Mouse (Mus musculus) MEL (cell line): ENCODE results near the gene Ccl20. TPM values are rescaled to one million over a fixed set of nuclear protein-coding genes. Genes with fewer than 3 reads are reported as not detected.

Experiments
- DNase-seq: peaks from one replicate; pipeline ENCODE4 v3.0.0; 2011; ENCODE audit warnings: low read depth, low spot score
- H3K27ac ChIP-seq: 2 replicates; pipeline ENCODE4 v1.5.1; 2012; ENCODE audit warnings: low read depth, mild to moderate bottlenecking, control low read depth, low read length, moderate library complexity; ENCODE audit not compliant: control insufficient read depth
- H3K27me3 ChIP-seq, 2 experiments: fragments of 150-350 bp in 1 of 2; sonication (generic) in 1 of 2; 2 replicates each; pipeline ENCODE4 v1.6.1; 2012; ENCODE audit warnings: low read length in 2 of 2, mild to moderate bottlenecking in 2 of 2, improper control_type of control experiment in 1 of 2, moderate library complexity in 1 of 2; ENCODE audit not compliant: insufficient read depth in 2 of 2, control insufficient read depth in 1 of 2
- H3K36me3 ChIP-seq, 2 experiments: 2 replicates each; pipeline ENCODE4 v1.6.1; 2012 to 2014; ENCODE audit warnings: low read length in 2 of 2, improper control_type of control experiment in 1 of 2, inconsistent platforms in 1 of 2, mild to moderate bottlenecking in 1 of 2; ENCODE audit not compliant: insufficient read depth in 2 of 2, control insufficient read depth in 1 of 2
- H3K4me1 ChIP-seq, 2 experiments: fragments of 150-350 bp in 1 of 2; sonication (generic) in 1 of 2; 2 replicates each; pipeline ENCODE4 v1.6.1; 2012; ENCODE audit warnings: low read length in 2 of 2, improper control_type of control experiment in 1 of 2, mild to moderate bottlenecking in 1 of 2; ENCODE audit not compliant: insufficient read depth in 2 of 2, control insufficient read depth in 1 of 2
- H3K4me3 ChIP-seq, 2 experiments: fragments of 150-350 bp in 1 of 2; sonication (generic) in 1 of 2; 2 replicates each; pipeline ENCODE4 v1.5.1; 2012; ENCODE audit warnings: low read depth in 2 of 2, low read length in 2 of 2, mild to moderate bottlenecking in 2 of 2, moderate library complexity in 2 of 2, control low read depth in 1 of 2, improper control_type of control experiment in 1 of 2; ENCODE audit not compliant: control insufficient read depth in 1 of 2, insufficient read depth in 1 of 2
- H3K79me2 ChIP-seq: 2 replicates; pipeline ENCODE4 v1.6.1; 2012; ENCODE audit warnings: mild to moderate bottlenecking, low read length, moderate library complexity; ENCODE audit not compliant: control insufficient read depth, poor library complexity, insufficient read depth
- H3K9ac ChIP-seq: 2 replicates; pipeline ENCODE4 v1.6.1; 2012; ENCODE audit warnings: low read depth, mild to moderate bottlenecking, control low read depth, low read length, moderate library complexity; ENCODE audit not compliant: control insufficient read depth, poor library complexity, severe bottlenecking
- H3K9me3 ChIP-seq: fragments of 150-350 bp; sonication (generic); replicated peaks from 2 replicates; pipeline ENCODE4 v1.6.1; 2012; ENCODE audit warnings: mild to moderate bottlenecking, low read length, improper control_type of control experiment, moderate library complexity; ENCODE audit not compliant: insufficient read depth
- CHD1 ChIP-seq: IDR thresholded peaks from 2 replicates; pipeline ENCODE4 v1.6.1; 2012; ENCODE audit warnings: low read depth, mild to moderate bottlenecking, inconsistent platforms, low read length, improper control_type of control experiment
- CHD2 ChIP-seq: IDR thresholded peaks from 2 replicates; pipeline ENCODE4 v1.6.1; 2011; ENCODE audit warnings: low read length, improper control_type of control experiment
- E2F4 ChIP-seq: IDR thresholded peaks from 2 replicates; pipeline ENCODE4 v1.6.1; 2011; ENCODE audit warnings: low read depth, low read length, improper control_type of control experiment, borderline replicate concordance
- EP300 ChIP-seq, 2 experiments: IDR thresholded peaks; 2 replicates each; pipeline ENCODE4 v1.6.1; 2011; ENCODE audit warnings: improper control_type of control experiment in 2 of 2, low read length in 2 of 2, low read depth in 1 of 2, mild to moderate bottlenecking in 1 of 2
- ETS1 ChIP-seq: IDR thresholded peaks from 2 replicates; pipeline ENCODE4 v1.6.1; 2012; ENCODE audit warnings: low read depth, mild to moderate bottlenecking, inconsistent platforms, low read length, improper control_type of control experiment, moderate library complexity
- GABPA ChIP-seq: IDR thresholded peaks from 2 replicates; pipeline ENCODE4 v1.6.1; 2012; ENCODE audit warnings: low read depth, mild to moderate bottlenecking, inconsistent platforms, low read length, improper control_type of control experiment, moderate library complexity
- HCFC1 ChIP-seq: IDR thresholded peaks from 2 replicates; pipeline ENCODE4 v1.6.1; 2012; ENCODE audit warnings: low read depth, mild to moderate bottlenecking, inconsistent platforms, low read length, improper control_type of control experiment, moderate library complexity
- MAX ChIP-seq: IDR thresholded peaks from 2 replicates; pipeline ENCODE4 v1.6.1; 2011; ENCODE audit warnings: low read length, improper control_type of control experiment
- MAZ ChIP-seq: IDR thresholded peaks from 2 replicates; pipeline ENCODE4 v1.6.1; 2012; ENCODE audit warnings: low read depth, mild to moderate bottlenecking, inconsistent platforms, low read length, improper control_type of control experiment
- NELFE ChIP-seq: IDR thresholded peaks from 2 replicates; pipeline ENCODE4 v1.6.1; 2011; ENCODE audit warnings: low read depth, low read length, improper control_type of control experiment
- POLR2AphosphoS2 ChIP-seq: IDR thresholded peaks from 2 replicates; pipeline ENCODE4 v1.6.1; 2011; ENCODE audit warnings: low read length, improper control_type of control experiment
- RAD21 ChIP-seq: IDR thresholded peaks from 2 replicates; pipeline ENCODE4 v1.6.1; 2011; ENCODE audit warnings: mild to moderate bottlenecking, low read depth, low read length, improper control_type of control experiment
- RCOR1 ChIP-seq: IDR thresholded peaks from 2 replicates; pipeline ENCODE4 v1.6.1; 2012; ENCODE audit warnings: low read depth, mild to moderate bottlenecking, inconsistent platforms, low read length, improper control_type of control experiment
- SIN3A ChIP-seq: IDR thresholded peaks from 2 replicates; pipeline ENCODE4 v1.6.1; 2012; ENCODE audit warnings: low read length, improper control_type of control experiment, inconsistent platforms
- SMC3 ChIP-seq: IDR thresholded peaks from 2 replicates; pipeline ENCODE4 v1.6.1; 2011; ENCODE audit warnings: low read depth, low read length, improper control_type of control experiment
- UBTF ChIP-seq: IDR thresholded peaks from 2 replicates; pipeline ENCODE4 v1.6.1; 2012; ENCODE audit warnings: low read depth, mild to moderate bottlenecking, inconsistent platforms, low read length, improper control_type of control experiment, moderate library complexity, borderline replicate concordance; ENCODE audit not compliant: insufficient read depth
- USF2 ChIP-seq, 2 experiments: IDR thresholded peaks; 2 replicates each; pipeline ENCODE4 v1.6.1; 2011 to 2012; ENCODE audit warnings: improper control_type of control experiment in 2 of 2, low read length in 2 of 2, borderline replicate concordance in 1 of 2, inconsistent platforms in 1 of 2, low read depth in 1 of 2, mild to moderate bottlenecking in 1 of 2; ENCODE audit not compliant: insufficient read depth in 1 of 2
- ZMIZ1 ChIP-seq: IDR thresholded peaks from 2 replicates; pipeline ENCODE4 v1.6.1; 2012; ENCODE audit warnings: low read depth, mild to moderate bottlenecking, inconsistent platforms, low read length, improper control_type of control experiment, moderate library complexity
- polyA plus RNA-seq, 2 experiments: library from polyadenylated mRNA; stranded (reverse) in 1 of 2; unstranded in 1 of 2; fragments of >175 nt in 1 of 2; fragments of >200 nt in 1 of 2; gene quantifications; 2 replicates each; pipeline versions ENCODE4 v1.2.1 to v1.2.4; 2012; ENCODE audit warnings: low replicate concordance in 2 of 2, low read depth in 1 of 2; ENCODE audit not compliant: insufficient read length in 2 of 2, insufficient read depth in 1 of 2, missing spikeins in 1 of 2
- total RNA-seq: library from RNA; depleted of rRNA; stranded (reverse); fragments of 300-350 nt; gene quantifications from 2 replicates; pipeline ENCODE4 v1.2.3, GENCODE M21; 2012

The Ccl20 gene
- total and polyA plus RNA-seq, 3 experiments, result not detected

DNA sequence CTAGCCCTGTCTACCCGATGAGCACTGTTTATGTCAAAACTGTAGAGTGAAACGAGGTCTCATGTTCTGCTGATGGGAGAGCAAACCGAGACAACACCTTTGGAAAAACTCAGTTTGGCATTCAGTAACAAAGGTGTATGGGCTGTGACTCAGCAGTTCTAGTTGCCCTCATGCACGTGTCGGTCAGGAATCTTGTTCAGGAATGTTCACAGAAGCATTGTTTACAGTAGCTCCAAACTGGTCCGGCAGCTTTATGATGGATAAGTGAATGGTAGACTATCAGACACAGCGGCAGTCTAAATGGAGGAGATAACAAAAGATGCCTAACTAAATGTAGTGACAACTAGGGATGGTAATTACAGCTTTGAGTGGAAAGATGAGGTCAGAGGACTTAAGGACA, 19.3 kb downstream of the Ccl20 start:
- no peak overlapping the region for H3K9ac ChIP-seq
- no peaks in the 10 kb centered on the region for H3K9me3 ChIP-seq
- no peak for DNase-seq

DNA sequence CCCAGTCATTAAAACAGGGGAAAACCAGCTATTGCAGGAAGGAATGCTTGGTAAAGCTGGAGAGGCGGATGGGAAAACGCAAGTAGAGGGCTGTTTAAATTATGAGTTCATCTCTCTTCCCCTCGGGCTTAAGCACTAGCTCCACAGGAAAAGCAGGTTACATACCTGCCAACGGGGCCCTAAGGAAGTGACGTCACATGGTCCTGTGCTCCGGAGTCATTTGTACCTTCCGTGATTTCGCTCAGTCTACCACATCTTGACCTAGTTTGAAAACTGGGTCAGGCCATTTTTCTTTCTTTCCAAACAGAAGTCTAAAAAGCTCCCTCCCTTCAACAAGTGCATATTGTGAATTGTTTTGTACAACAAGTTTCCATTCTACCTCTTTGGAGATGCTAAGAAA, 21.3 kb downstream of the Ccl20 start:
- no peaks in the 10 kb centered on the region for H3K36me3 ChIP-seq
- no peaks in the 10 kb centered on the region for H3K9me3 ChIP-seq
- H3K79me2 ChIP-seq, result no peaks in the 10 kb centered on the region
- H3K27ac ChIP-seq, result no peak overlapping the region
- H3K4me3 ChIP-seq, result no peak overlapping the region
- TF ChIP-seq ETS1 (no peak), RCOR1 (no peak), GABPA (no peak), E2F4 (no peak), UBTF (no peak)
- no peak for DNase-seq
- no peak overlapping the region for H3K9ac ChIP-seq
- H3K27me3 ChIP-seq, result no peaks in the 10 kb centered on the region
- H3K4me1 ChIP-seq, result no peaks in the 10 kb centered on the region

More for the DNA sequence above, 19.3 kb downstream of the Ccl20 start:
- H3K4me1 ChIP-seq, result no peaks in the 10 kb centered on the region
- H3K27me3 ChIP-seq, result no peaks in the 10 kb centered on the region
- no peaks in the 10 kb centered on the region for H3K36me3 ChIP-seq
- H3K27ac ChIP-seq, result no peak overlapping the region
- TF ChIP-seq SMC3, result no peak
- no peak for TF ChIP-seq NELFE
- TF ChIP-seq CHD1, result no peak
- TF ChIP-seq EP300 (IDR thresholded peaks at IDR 0.05; ENCODE audit: low read depth in 1 of 2, low read length in 2 of 2), result no peak
- TF ChIP-seq RAD21, result no peak
- no peak for TF ChIP-seq USF2 (IDR thresholded peaks at IDR 0.05; ENCODE audit: borderline replicate concordance in 1 of 2, insufficient read depth in 1 of 2, low read depth in 1 of 2, low read length in 2 of 2)
- no peak for TF ChIP-seq ZMIZ1
- TF ChIP-seq HCFC1, result no peak
- no peak for TF ChIP-seq POLR2AphosphoS2
- TF ChIP-seq MAZ, result no peak
- TF ChIP-seq GABPA, result no peak
- no peak for TF ChIP-seq SIN3A
- TF ChIP-seq MAX, result no peak
- TF ChIP-seq CHD2, result no peak
- TF ChIP-seq, all 39 proteins: peak for 0
- no peaks in the 10 kb centered on the region for H3K79me2 ChIP-seq
- no peak overlapping the region for H3K4me3 ChIP-seq
